Mouse (Mus musculus) neural tube, embryonic 14.5 days (tissue): Measurements from ENCODE around the gene Nvl. TPM values are rescaled to one million over a fixed set of nuclear protein-coding genes. Genes with fewer than 3 reads are reported as not detected.

Experiments used
- ATAC-seq: fragments of 200-750 bp; cut with Nextera tagmentation; 2 replicates; pipeline ENCODE4 v1.8.0; 2017; ENCODE audit warnings: low read depth, mild to moderate bottlenecking, moderate TSS enrichment, moderate library complexity
- H3K27ac ChIP-seq: fragments of 300-500 bp; sonication (generic); 2 replicates; pipeline ENCODE4 v1.5.1; 2014; ENCODE audit warnings: low read depth, mild to moderate bottlenecking, control low read depth, low read length, moderate library complexity, mixed read lengths
- H3K27me3 ChIP-seq: fragments of 300-500 bp; sonication (generic); 2 replicates; pipeline ENCODE4 v1.6.1; 2014; ENCODE audit warnings: low read length; ENCODE audit not compliant: control insufficient read depth, insufficient read depth
- H3K36me3 ChIP-seq: fragments of 300-500 bp; sonication (generic); 2 replicates; pipeline ENCODE4 v1.6.1; 2014; ENCODE audit warnings: low read length, mixed read lengths; ENCODE audit not compliant: control insufficient read depth, insufficient read depth
- H3K4me1 ChIP-seq: fragments of 300-500 bp; sonication (generic); 2 replicates; pipeline ENCODE4 v1.6.1; 2014; ENCODE audit warnings: low read length; ENCODE audit not compliant: control insufficient read depth, insufficient read depth
- H3K4me2 ChIP-seq: fragments of 300-500 bp; sonication (generic); 2 replicates; pipeline ENCODE4 v1.6.1; 2014; ENCODE audit warnings: mild to moderate bottlenecking, low read depth, low read length, control low read depth
- H3K4me3 ChIP-seq: fragments of 300-500 bp; sonication (generic); 2 replicates; pipeline ENCODE4 v1.5.1; 2014; ENCODE audit warnings: low read depth, low read length, control low read depth, mixed read lengths
- H3K9ac ChIP-seq: fragments of 300-500 bp; sonication (generic); replicated peaks from 2 replicates; pipeline ENCODE4 v1.6.1; 2014; ENCODE audit warnings: low read depth, mild to moderate bottlenecking, control low read depth, low read length, mixed read lengths
- H3K9me3 ChIP-seq: fragments of 300-500 bp; sonication (generic); 2 replicates; pipeline ENCODE4 v1.6.1; 2016; ENCODE audit warnings: low read length; ENCODE audit not compliant: control insufficient read depth
- WGBS: fragments of 180-500 bp; shearing (Covaris S2); extraction: QIAGEN DNeasy Blood & Tissue Kit; methylation state at CpG from one replicate; pipeline ENCODE4 v1.1.7; 2014; 5-methylcytosine and 5-hydroxymethylcytosine counted together
- polyA plus RNA-seq: library from polyadenylated mRNA; unstranded; fragments of >200 nt; fragmentation: Nextera tagmentation; extraction: Ambion mirVana; gene quantifications from 2 replicates; pipeline ENCODE4 v1.2.1, GENCODE M21; 2014

Gene Nvl
- polyA plus RNA-seq, 1 experiment from 2014 or later, result 49.6 TPM

GRCm38 (mm10) chr1:181124145-181124544 is 19.9 kb downstream of the Nvl start:
- WGBS, result 98% methylated on average over 2 of the region's 2 CpGs
- Histone ChIP-seq H3K27ac (no peak overlapping the region), H3K4me3 (no peak overlapping the region), H3K4me1 (no peaks in the 10 kb centered on the region), H3K9me3 (no peaks in the 10 kb centered on the region), H3K27me3 (no peaks in the 10 kb centered on the region), H3K9ac (no peak overlapping the region), H3K36me3 (peaks cover 57% of the 10 kb centered on the region), H3K4me2 (no peak overlapping the region)
- ATAC-seq, result no peak

- 94% methylated on average over 4 of the region's 4 CpGs for WGBS
- ATAC-seq, result no peak
- no peak overlapping the region for H3K27ac ChIP-seq
- H3K27me3 ChIP-seq, result no peaks in the 10 kb centered on the region
- H3K36me3 ChIP-seq, result peaks cover 45% of the 10 kb centered on the region
- no peak overlapping the region for H3K4me2 ChIP-seq
- no peak overlapping the region for H3K9ac ChIP-seq
- H3K9me3 ChIP-seq, result no peaks in the 10 kb centered on the region
- no peak overlapping the region for H3K4me3 ChIP-seq
- no peaks in the 10 kb centered on the region for H3K4me1 ChIP-seq
These were observed 26.9 kb downstream of the Nvl start for GRCm38 (mm10) chr1:181117112-181117511.

- WGBS, result 84% methylated on average over 12 of the region's 12 CpGs
- no peak for ATAC-seq
- Histone ChIP-seq H3K4me1 (no peaks in the 10 kb centered on the region), H3K4me3 (no peak overlapping the region), H3K27ac (no peak overlapping the region), H3K9me3 (no peaks in the 10 kb centered on the region), H3K27me3 (no peaks in the 10 kb centered on the region), H3K9ac (no peak overlapping the region), H3K36me3 (peaks cover 31% of the 10 kb centered on the region; the same call in 1 of the 2 replicates), H3K4me2 (no peak overlapping the region)
These were observed 54.0 kb downstream of the Nvl start for GRCm38 (mm10) chr1:181090048-181090447.

- ATAC-seq, result no peak
- Histone ChIP-seq H3K9ac (no peak overlapping the region), H3K4me3 (no peak overlapping the region), H3K27ac (no peak overlapping the region), H3K9me3 (no peaks in the 10 kb centered on the region), H3K36me3 (no peaks in the 10 kb centered on the region), H3K4me2 (no peak overlapping the region), H3K27me3 (no peaks in the 10 kb centered on the region), H3K4me1 (no peaks in the 10 kb centered on the region)
- WGBS, result 51% methylated on average over 2 of the region's 2 CpGs
These were observed 60.0 kb downstream of the Nvl start for GRCm38 (mm10) chr1:181084021-181084420.

GRCm38 (mm10) chr1:181073075-181073474 is 70.9 kb downstream of the Nvl start:
- Histone ChIP-seq H3K27me3 (no peaks in the 10 kb centered on the region), H3K4me1 (no peaks in the 10 kb centered on the region), H3K27ac (no peak overlapping the region), H3K4me3 (no peak overlapping the region), H3K9me3 (no peaks in the 10 kb centered on the region), H3K36me3 (no peaks in the 10 kb centered on the region), H3K4me2 (no peak overlapping the region), H3K9ac (no peak overlapping the region)
- WGBS, result 49% methylated on average over 5 of the region's 5 CpGs
- no peak for ATAC-seq

GRCm38 (mm10) chr1:181069671-181070070 is 74.3 kb downstream of the Nvl start:
- no peaks in the 10 kb centered on the region for H3K9me3 ChIP-seq
- no peak overlapping the region for H3K9ac ChIP-seq
- no peak overlapping the region for H3K4me2 ChIP-seq
- ATAC-seq, result no peak
- H3K4me1 ChIP-seq, result no peaks in the 10 kb centered on the region
- H3K4me3 ChIP-seq, result no peak overlapping the region
- H3K27me3 ChIP-seq, result no peaks in the 10 kb centered on the region
- no peaks in the 10 kb centered on the region for H3K36me3 ChIP-seq
- H3K27ac ChIP-seq, result no peak overlapping the region
- WGBS, result 75% methylated on average over 11 of the region's 11 CpGs

- 81% methylated on average over 1 of the region's 1 CpGs for WGBS
These were observed 75.7 kb downstream of the Nvl start for GRCm38 (mm10) chr1:181068344-181068743.

GRCm38 (mm10) chr1:181064648-181065047 is 79.4 kb downstream of the Nvl start:
- no peaks in the 10 kb centered on the region for H3K4me1 ChIP-seq
- WGBS, result 84% methylated on average over 6 of the region's 6 CpGs
- H3K27ac ChIP-seq, result no peak overlapping the region
- no peak for ATAC-seq
- no peaks in the 10 kb centered on the region for H3K36me3 ChIP-seq
- no peaks in the 10 kb centered on the region for H3K27me3 ChIP-seq
- H3K9ac ChIP-seq, result no peak overlapping the region
- no peaks in the 10 kb centered on the region for H3K9me3 ChIP-seq
- H3K4me2 ChIP-seq, result no peak overlapping the region
- no peak overlapping the region for H3K4me3 ChIP-seq

More at GRCm38 (mm10) chr1:181068344-181068743, 75.7 kb downstream of the Nvl start:
- Histone ChIP-seq H3K27me3 (no peaks in the 10 kb centered on the region), H3K27ac (no peak overlapping the region), H3K36me3 (no peaks in the 10 kb centered on the region), H3K9me3 (no peaks in the 10 kb centered on the region), H3K9ac (no peak overlapping the region), H3K4me3 (no peak overlapping the region), H3K4me2 (no peak overlapping the region), H3K4me1 (no peaks in the 10 kb centered on the region)
- no peak for ATAC-seq

GRCm38 (mm10) chr1:181063991-181064390 is 80.0 kb downstream of the Nvl start:
- 75% methylated on average over 2 of the region's 2 CpGs for WGBS

More at GRCm38 (mm10) chr1:181063991-181064390, 80.0 kb downstream of the Nvl start:
- Histone ChIP-seq H3K9me3 (no peaks in the 10 kb centered on the region), H3K9ac (no peak overlapping the region), H3K4me2 (no peak overlapping the region), H3K36me3 (no peaks in the 10 kb centered on the region), H3K4me3 (no peak overlapping the region), H3K4me1 (no peaks in the 10 kb centered on the region), H3K27ac (no peak overlapping the region), H3K27me3 (no peaks in the 10 kb centered on the region)
- ATAC-seq, result no peak
